Mouse (Mus musculus) ES-Bruce4 (cell line): Measurements from ENCODE around the gene Apol9b.
"Not testable (repeated sequence)": the region's sequence is repeated elsewhere in the genome, so short reads cannot be mapped to it uniquely, and the experiment has no call there.

ENCODE experiments used
- CTCF ChIP-seq: IDR thresholded peaks from one replicate; pipeline ENCODE4 v1.8.1; 2011; ENCODE audit warnings: low read depth, low read length
- EP300 ChIP-seq: IDR thresholded peaks from 2 replicates; pipeline ENCODE4 v1.6.1; 2011; ENCODE audit warnings: low read depth, low read length; ENCODE audit not compliant: insufficient read depth
- POLR2A ChIP-seq: IDR thresholded peaks from one replicate; pipeline ENCODE4 v1.8.1; 2011; ENCODE audit warnings: low read length; ENCODE audit not compliant: insufficient read depth

GRCm38 (mm10) chr15:77691532-77692311 lies 37.1 kb upstream of the Apol9b start:
- TF ChIP-seq CTCF, POLR2A, EP300: not testable (repeated sequence)
